Mouse (Mus musculus): ENCODE measurements around the gene Acsl5. TPM values are rescaled to one million over a fixed set of nuclear protein-coding genes. Genes with fewer than 3 reads are reported as not detected.

The Acsl5 gene
- polyA plus RNA-seq, 1 experiment from 2014 or later: 26.3 TPM

GRCm38 (mm10) chr19:55284093-55284492 lies 32.4 kb downstream of the Acsl5 start:
- Histone ChIP-seq H3K27ac (no peak overlapping the region), H3K4me2 (no peak overlapping the region), H3K27me3 (no peaks in the 10 kb centered on the region), H3K4me1 (replicated peaks) (no peaks in the 10 kb centered on the region), H3K9ac (no peak overlapping the region), H3K36me3 (peaks cover 45% of the 10 kb centered on the region), H3K9me3 (replicated peaks) (no peaks in the 10 kb centered on the region), H3K4me3 (no peak overlapping the region)
- 67% methylated on average over 4 of the region's 4 CpGs for WGBS
- ATAC-seq (replicated peaks; ENCODE audit: insufficient number of reproducible peaks, insufficient read depth, low FRiP score, low read depth): no peak

GRCm38 (mm10) chr19:55286034-55286433 lies 34.3 kb downstream of the Acsl5 start:
- Histone ChIP-seq H3K4me2 (no peak overlapping the region), H3K4me3 (no peak overlapping the region), H3K27ac (no peak overlapping the region), H3K4me1 (replicated peaks) (no peaks in the 10 kb centered on the region), H3K9me3 (replicated peaks) (no peaks in the 10 kb centered on the region), H3K9ac (no peak overlapping the region), H3K36me3 (peaks cover 50% of the 10 kb centered on the region), H3K27me3 (no peaks in the 10 kb centered on the region)
- no peak for ATAC-seq (replicated peaks; ENCODE audit: insufficient number of reproducible peaks, insufficient read depth, low FRiP score, low read depth)
- WGBS: 90% methylated on average over 4 of the region's 4 CpGs

- no peak overlapping the region for H3K4me3 ChIP-seq
- no peaks in the 10 kb centered on the region for H3K27me3 ChIP-seq
- H3K9me3 ChIP-seq (replicated peaks): no peaks in the 10 kb centered on the region
- no peak overlapping the region for H3K4me2 ChIP-seq
- ATAC-seq (replicated peaks; ENCODE audit: insufficient number of reproducible peaks, insufficient read depth, low FRiP score, low read depth): no peak
- H3K4me1 ChIP-seq (replicated peaks): no peaks in the 10 kb centered on the region
- peaks cover 37% of the 10 kb centered on the region for H3K36me3 ChIP-seq
- no peak overlapping the region for H3K9ac ChIP-seq
- no peak overlapping the region for H3K27ac ChIP-seq
These were observed 37.2 kb downstream of the Acsl5 start for GRCm38 (mm10) chr19:55288974-55289373.

GRCm38 (mm10) chr19:55290621-55291270 lies 39.0 kb downstream of the Acsl5 start:
- Histone ChIP-seq H3K4me3 (no peak overlapping the region), H3K4me1 (replicated peaks) (no peaks in the 10 kb centered on the region), H3K4me2 (no peak overlapping the region), H3K27ac (no peak overlapping the region), H3K27me3 (no peaks in the 10 kb centered on the region), H3K36me3 (peaks cover 46% of the 10 kb centered on the region), H3K9me3 (replicated peaks) (no peaks in the 10 kb centered on the region), H3K9ac (no peak overlapping the region)
- no peak for ATAC-seq (replicated peaks; ENCODE audit: insufficient number of reproducible peaks, insufficient read depth, low FRiP score, low read depth)
- 84% methylated on average over 2 of the region's 2 CpGs for WGBS

- Histone ChIP-seq H3K9me3 (replicated peaks) (no peaks in the 10 kb centered on the region), H3K27me3 (no peaks in the 10 kb centered on the region), H3K36me3 (peaks cover 58% of the 10 kb centered on the region), H3K9ac (no peak overlapping the region), H3K4me3 (no peak overlapping the region), H3K4me1 (replicated peaks) (no peaks in the 10 kb centered on the region), H3K4me2 (no peak overlapping the region), H3K27ac (no peak overlapping the region)
- no peak for ATAC-seq (replicated peaks; ENCODE audit: insufficient number of reproducible peaks, insufficient read depth, low FRiP score, low read depth)
- WGBS: 91% methylated on average over 2 of the region's 2 CpGs
These were observed 40.6 kb downstream of the Acsl5 start for GRCm38 (mm10) chr19:55292210-55292850.

GRCm38 (mm10) chr19:55293175-55293574 lies 41.4 kb downstream of the Acsl5 start:
- H3K27ac ChIP-seq: no peak overlapping the region
- H3K36me3 ChIP-seq: peaks cover 59% of the 10 kb centered on the region
- ATAC-seq (replicated peaks; ENCODE audit: insufficient number of reproducible peaks, insufficient read depth, low FRiP score, low read depth): no peak
- H3K27me3 ChIP-seq: no peaks in the 10 kb centered on the region
- no peak overlapping the region for H3K4me2 ChIP-seq
- no peak overlapping the region for H3K9ac ChIP-seq
- no peak overlapping the region for H3K4me3 ChIP-seq
- no peaks in the 10 kb centered on the region for H3K9me3 ChIP-seq (replicated peaks)
- no peaks in the 10 kb centered on the region for H3K4me1 ChIP-seq (replicated peaks)
- 29% methylated on average over 4 of the region's 4 CpGs for WGBS

GRCm38 (mm10) chr19:55295075-55295474 lies 43.3 kb downstream of the Acsl5 start:
- H3K9me3 ChIP-seq (replicated peaks): no peaks in the 10 kb centered on the region
- H3K36me3 ChIP-seq: peaks cover 54% of the 10 kb centered on the region
- no peak overlapping the region for H3K27ac ChIP-seq
- H3K4me3 ChIP-seq: no peak overlapping the region
- H3K4me2 ChIP-seq: no peak overlapping the region
- no peak overlapping the region for H3K9ac ChIP-seq
- no peaks in the 10 kb centered on the region for H3K4me1 ChIP-seq (replicated peaks)
- no peak for ATAC-seq (replicated peaks; ENCODE audit: insufficient number of reproducible peaks, insufficient read depth, low FRiP score, low read depth)
- WGBS: 77% methylated on average over 9 of the region's 9 CpGs
- H3K27me3 ChIP-seq: no peaks in the 10 kb centered on the region

- Histone ChIP-seq H3K4me2 (no peak overlapping the region), H3K9me3 (replicated peaks) (no peaks in the 10 kb centered on the region), H3K36me3 (peaks cover 54% of the 10 kb centered on the region), H3K4me3 (no peak overlapping the region), H3K4me1 (replicated peaks) (no peaks in the 10 kb centered on the region), H3K27ac (no peak overlapping the region), H3K27me3 (no peaks in the 10 kb centered on the region), H3K9ac (no peak overlapping the region)
- no peak for ATAC-seq (replicated peaks; ENCODE audit: insufficient number of reproducible peaks, insufficient read depth, low FRiP score, low read depth)
- 77% methylated on average over 3 of the region's 3 CpGs for WGBS
These were observed 43.8 kb downstream of the Acsl5 start for GRCm38 (mm10) chr19:55295556-55295955.

GRCm38 (mm10) chr19:55296301-55296700 lies 44.6 kb downstream of the Acsl5 start:
- no peaks in the 10 kb centered on the region for H3K27me3 ChIP-seq
- no peak overlapping the region for H3K4me2 ChIP-seq
- H3K27ac ChIP-seq: no peak overlapping the region
- H3K9ac ChIP-seq: no peak overlapping the region
- H3K36me3 ChIP-seq: peaks cover 56% of the 10 kb centered on the region
- H3K4me3 ChIP-seq: no peak overlapping the region
- no peak for ATAC-seq (replicated peaks; ENCODE audit: insufficient number of reproducible peaks, insufficient read depth, low FRiP score, low read depth)
- 88% methylated on average over 2 of the region's 2 CpGs for WGBS
- H3K9me3 ChIP-seq (replicated peaks): no peaks in the 10 kb centered on the region
- H3K4me1 ChIP-seq (replicated peaks): no peaks in the 10 kb centered on the region

- no peak overlapping the region for H3K4me2 ChIP-seq
- H3K36me3 ChIP-seq: peaks cover 67% of the 10 kb centered on the region
- no peak overlapping the region for H3K4me3 ChIP-seq
- WGBS: 88% methylated on average over 2 of the region's 2 CpGs
- H3K27ac ChIP-seq: no peak overlapping the region
- H3K4me1 ChIP-seq (replicated peaks): no peaks in the 10 kb centered on the region
- H3K9ac ChIP-seq: no peak overlapping the region
- H3K27me3 ChIP-seq: no peaks in the 10 kb centered on the region
- ATAC-seq (replicated peaks; ENCODE audit: insufficient number of reproducible peaks, insufficient read depth, low FRiP score, low read depth): no peak
- H3K9me3 ChIP-seq (replicated peaks): no peaks in the 10 kb centered on the region
These were observed 45.8 kb downstream of the Acsl5 start for GRCm38 (mm10) chr19:55297489-55297888.

GRCm38 (mm10) chr19:55297961-55298360 lies 46.2 kb downstream of the Acsl5 start:
- H3K4me3 ChIP-seq: no peak overlapping the region
- no peak overlapping the region for H3K27ac ChIP-seq
- peaks cover 72% of the 10 kb centered on the region for H3K36me3 ChIP-seq
- H3K4me1 ChIP-seq (replicated peaks): no peaks in the 10 kb centered on the region
- no peak for ATAC-seq (replicated peaks; ENCODE audit: insufficient number of reproducible peaks, insufficient read depth, low FRiP score, low read depth)
- H3K9ac ChIP-seq: no peak overlapping the region
- WGBS: 63% methylated on average over 5 of the region's 5 CpGs
- H3K4me2 ChIP-seq: no peak overlapping the region
- no peaks in the 10 kb centered on the region for H3K27me3 ChIP-seq
- H3K9me3 ChIP-seq (replicated peaks): no peaks in the 10 kb centered on the region

GRCm38 (mm10) chr19:55299378-55299777 lies 47.6 kb downstream of the Acsl5 start:
- Histone ChIP-seq H3K27me3 (no peaks in the 10 kb centered on the region), H3K9me3 (replicated peaks) (no peaks in the 10 kb centered on the region), H3K9ac (no peak overlapping the region), H3K4me3 (no peak overlapping the region), H3K4me2 (no peak overlapping the region), H3K27ac (no peak overlapping the region), H3K4me1 (replicated peaks) (no peaks in the 10 kb centered on the region), H3K36me3 (peaks cover 79% of the 10 kb centered on the region)
- WGBS: 81% methylated on average over 1 of the region's 1 CpGs
- ATAC-seq (replicated peaks; ENCODE audit: insufficient number of reproducible peaks, insufficient read depth, low FRiP score, low read depth): no peak
